Mouse (Mus musculus): Measurements from ENCODE around the gene Hras. TPM values are rescaled to one million over a fixed set of nuclear protein-coding genes. Genes with fewer than 3 reads are reported as not detected.

Gene Hras
- polyA plus RNA-seq, 1 experiment from 2014 or later: 118 TPM

- Histone ChIP-seq H3K36me3 (peaks cover 38% of the 10 kb centered on the region), H3K9ac (0 out of 2 replicates have a peak overlapping the region, but pooled peaks have one; percentile 24), H3K4me2 (peak overlapping the region; percentile 97), H3K27ac (no peak overlapping the region), H3K27me3 (no peaks in the 10 kb centered on the region), H3K9me3 (no peaks in the 10 kb centered on the region), H3K4me1 (replicated peaks) (peaks cover 35% of the 10 kb centered on the region), H3K4me3 (peak overlapping the region; percentile 91; the same call in 1 of the 2 replicates)
- no peak for ATAC-seq (ENCODE audit: low FRiP score)
- WGBS: 90% methylated on average over 24 of the region's 24 CpGs
Observed at GRCm38 (mm10) chr7:141191796-141192685, 1.8 kb downstream of the Hras start.

GRCm38 (mm10) chr7:141191036-141191435 lies 2.8 kb downstream of the Hras start:
- Histone ChIP-seq H3K27ac (no peak overlapping the region), H3K4me3 (no peak overlapping the region), H3K36me3 (peaks cover 38% of the 10 kb centered on the region), H3K4me2 (no peak overlapping the region), H3K9me3 (no peaks in the 10 kb centered on the region), H3K27me3 (no peaks in the 10 kb centered on the region), H3K4me1 (replicated peaks) (peaks cover 35% of the 10 kb centered on the region), H3K9ac (no peak overlapping the region)
- ATAC-seq (ENCODE audit: low FRiP score): no peak
- 89% methylated on average over 14 of the region's 14 CpGs for WGBS

GRCm38 (mm10) chr7:141190220-141190619 lies 3.6 kb downstream of the Hras start:
- peaks cover 28% of the 10 kb centered on the region for H3K4me1 ChIP-seq (replicated peaks)
- no peak overlapping the region for H3K4me3 ChIP-seq
- H3K27me3 ChIP-seq: no peaks in the 10 kb centered on the region
- no peak overlapping the region for H3K4me2 ChIP-seq
- no peak overlapping the region for H3K27ac ChIP-seq
- H3K9ac ChIP-seq: no peak overlapping the region
- whole genome bisulfite sequencing: 96% methylated on average over 3 of the region's 3 CpGs
- H3K9me3 ChIP-seq: no peaks in the 10 kb centered on the region
- H3K36me3 ChIP-seq: peaks cover 38% of the 10 kb centered on the region
- ATAC-seq (ENCODE audit: low FRiP score): no peak

- Histone ChIP-seq H3K9me3 (no peaks in the 10 kb centered on the region), H3K4me2 (no peak overlapping the region), H3K4me1 (replicated peaks) (peaks cover 19% of the 10 kb centered on the region), H3K27ac (no peak overlapping the region), H3K4me3 (no peak overlapping the region), H3K27me3 (no peaks in the 10 kb centered on the region), H3K36me3 (peaks cover 38% of the 10 kb centered on the region), H3K9ac (no peak overlapping the region)
- WGBS: 85% methylated on average over 3 of the region's 3 CpGs
- no peak for ATAC-seq (ENCODE audit: low FRiP score)
Observed at GRCm38 (mm10) chr7:141188733-141189132, 5.1 kb downstream of the Hras start.

- WGBS: 85% methylated on average over 3 of the region's 3 CpGs
- ATAC-seq (ENCODE audit: low FRiP score): no peak
- Histone ChIP-seq H3K27ac (no peak overlapping the region), H3K9ac (no peak overlapping the region), H3K4me1 (replicated peaks) (peaks cover 18% of the 10 kb centered on the region), H3K36me3 (peaks cover 38% of the 10 kb centered on the region), H3K4me2 (no peak overlapping the region), H3K9me3 (no peaks in the 10 kb centered on the region), H3K27me3 (no peaks in the 10 kb centered on the region), H3K4me3 (no peak overlapping the region)
Observed at GRCm38 (mm10) chr7:141188194-141188593, 5.6 kb downstream of the Hras start.

GRCm38 (mm10) chr7:141176173-141176572 lies 17.6 kb downstream of the Hras start:
- Histone ChIP-seq H3K36me3 (no peaks in the 10 kb centered on the region), H3K9me3 (no peaks in the 10 kb centered on the region), H3K27me3 (no peaks in the 10 kb centered on the region), H3K4me2 (no peak overlapping the region), H3K27ac (no peak overlapping the region), H3K4me1 (replicated peaks) (peaks cover 13% of the 10 kb centered on the region), H3K9ac (0 out of 2 replicates have a peak overlapping the region, but pooled peaks have one; percentile 35), H3K4me3 (no peak overlapping the region)
- WGBS: 4% methylated on average over 8 of the region's 8 CpGs
- no peak for ATAC-seq (ENCODE audit: low FRiP score)

GRCm38 (mm10) chr7:141175068-141175467 lies 18.7 kb downstream of the Hras start:
- H3K9ac ChIP-seq: no peak overlapping the region
- H3K4me1 ChIP-seq (replicated peaks): peaks cover 13% of the 10 kb centered on the region
- H3K4me3 ChIP-seq: no peak overlapping the region
- no peaks in the 10 kb centered on the region for H3K27me3 ChIP-seq
- WGBS: 88% methylated on average over 4 of the region's 4 CpGs
- H3K36me3 ChIP-seq: no peaks in the 10 kb centered on the region
- no peak overlapping the region for H3K27ac ChIP-seq
- no peak overlapping the region for H3K4me2 ChIP-seq
- no peaks in the 10 kb centered on the region for H3K9me3 ChIP-seq
- no peak for ATAC-seq (ENCODE audit: low FRiP score)

GRCm38 (mm10) chr7:141173323-141173850 lies 20.4 kb downstream of the Hras start:
- Histone ChIP-seq H3K27me3 (no peaks in the 10 kb centered on the region), H3K4me1 (replicated peaks) (peaks cover 18% of the 10 kb centered on the region), H3K9ac (peak overlapping the region; percentile 76), H3K36me3 (no peaks in the 10 kb centered on the region), H3K4me2 (peak overlapping the region; percentile 73), H3K4me3 (peak overlapping the region; percentile 51), H3K27ac (peak overlapping the region; percentile 97), H3K9me3 (no peaks in the 10 kb centered on the region)
- ATAC-seq (ENCODE audit: low FRiP score): no peak
- WGBS: 86% methylated on average over 5 of the region's 5 CpGs

GRCm38 (mm10) chr7:141172116-141173006 lies 21.4 kb downstream of the Hras start, which contains the start of gene Rnh1:
TSS of gene Rnh1 (minus strand) at chr7:141172857.
- no peaks in the 10 kb centered on the region for H3K36me3 ChIP-seq
- H3K27ac ChIP-seq: peak within 1 kb of the TSS; percentile 97
- peak within 1 kb of the TSS; percentile 51 for H3K4me3 ChIP-seq
- WGBS: 4% methylated on average over 55 of the region's 55 CpGs
- peak; percentile 98 for ATAC-seq (ENCODE audit: low FRiP score)
- H3K27me3 ChIP-seq: no peaks in the 10 kb centered on the region
- peaks cover 24% of the 10 kb centered on the region for H3K4me1 ChIP-seq (replicated peaks)
- no peaks in the 10 kb centered on the region for H3K9me3 ChIP-seq
- H3K4me2 ChIP-seq: peak within 1 kb of the TSS; percentile 73
- H3K9ac ChIP-seq: peak within 1 kb of the TSS; percentile 76

GRCm38 (mm10) chr7:141169866-141170265 lies 23.9 kb downstream of the Hras start:
- H3K4me3 ChIP-seq: no peak overlapping the region
- H3K4me2 ChIP-seq: no peak overlapping the region
- no peak for ATAC-seq (ENCODE audit: low FRiP score)
- H3K9me3 ChIP-seq: no peaks in the 10 kb centered on the region
- H3K36me3 ChIP-seq: peaks cover 7% of the 10 kb centered on the region; the same call in 1 of the 2 replicates
- H3K9ac ChIP-seq: no peak overlapping the region
- no peak overlapping the region for H3K27ac ChIP-seq
- H3K27me3 ChIP-seq: no peaks in the 10 kb centered on the region
- peaks cover 24% of the 10 kb centered on the region for H3K4me1 ChIP-seq (replicated peaks)

GRCm38 (mm10) chr7:141169300-141169699 lies 24.5 kb downstream of the Hras start:
- no peak for ATAC-seq (ENCODE audit: low FRiP score)
- Histone ChIP-seq H3K9me3 (no peaks in the 10 kb centered on the region), H3K27ac (no peak overlapping the region), H3K4me3 (no peak overlapping the region), H3K36me3 (peaks cover 11% of the 10 kb centered on the region), H3K4me2 (no peak overlapping the region), H3K9ac (no peak overlapping the region), H3K4me1 (replicated peaks) (peaks cover 24% of the 10 kb centered on the region), H3K27me3 (no peaks in the 10 kb centered on the region)
- 78% methylated on average over 1 of the region's 1 CpGs for whole genome bisulfite sequencing

GRCm38 (mm10) chr7:141168518-141168953 lies 25.3 kb downstream of the Hras start:
- Histone ChIP-seq H3K4me2 (peak overlapping the region; percentile 51), H3K9ac (peak overlapping the region; percentile 66), H3K4me3 (peak overlapping the region; percentile 35), H3K9me3 (no peaks in the 10 kb centered on the region), H3K4me1 (replicated peaks) (peaks cover 22% of the 10 kb centered on the region), H3K27ac (no peak overlapping the region), H3K27me3 (no peaks in the 10 kb centered on the region), H3K36me3 (peaks cover 18% of the 10 kb centered on the region)
- no peak for ATAC-seq (ENCODE audit: low FRiP score)
- 9% methylated on average over 22 of the region's 22 CpGs for WGBS

Measured in hindbrain, embryonic 13.5 days (tissue).